Mouse (Mus musculus) forebrain, embryonic 12.5 days (tissue): ENCODE measurements around the gene Ppp4r4. TPM values are rescaled to one million over a fixed set of nuclear protein-coding genes. Genes with fewer than 3 reads are reported as not detected.

ENCODE experiments used
- ATAC-seq: fragments of 200-750 bp; cut with Nextera tagmentation; 2 replicates; pipeline ENCODE4 v1.8.0; 2017; ENCODE audit warnings: moderate TSS enrichment; ENCODE audit not compliant: low FRiP score
- H3K27ac ChIP-seq: fragments of 300-500 bp; sonication (generic); 2 replicates; pipeline ENCODE4 v1.5.1; 2016; ENCODE audit warnings: mild to moderate bottlenecking
- H3K27me3 ChIP-seq: fragments of 300-500 bp; sonication (generic); 2 replicates; pipeline ENCODE4 v1.6.1; 2016; ENCODE audit warnings: mild to moderate bottlenecking
- H3K36me3 ChIP-seq: fragments of 300-500 bp; sonication (generic); replicated peaks from 2 replicates; pipeline ENCODE4 v1.6.1; 2016; ENCODE audit warnings: mild to moderate bottlenecking
- H3K4me1 ChIP-seq: fragments of 300-500 bp; sonication (generic); 2 replicates; pipeline ENCODE4 v1.6.1; 2016
- H3K4me2 ChIP-seq: fragments of 300-500 bp; sonication (generic); 2 replicates; pipeline ENCODE4 v1.6.1; 2016; ENCODE audit warnings: mild to moderate bottlenecking, moderate library complexity
- H3K4me3 ChIP-seq: fragments of 300-500 bp; sonication (generic); replicated peaks from 2 replicates; pipeline ENCODE4 v1.5.1; 2016; ENCODE audit warnings: mild to moderate bottlenecking
- H3K9ac ChIP-seq: fragments of 300-500 bp; sonication (generic); 2 replicates; pipeline ENCODE4 v1.6.1; 2016; ENCODE audit warnings: mild to moderate bottlenecking
- H3K9me3 ChIP-seq: fragments of 300-500 bp; sonication (generic); 2 replicates; pipeline ENCODE4 v1.6.1; 2016
- WGBS: fragments of 180-500 bp; shearing (Covaris S2); methylation state at CpG from one replicate; pipeline ENCODE4 v1.1.7; 2016; 5-methylcytosine and 5-hydroxymethylcytosine counted together
- polyA plus RNA-seq: library from polyadenylated mRNA; unstranded; fragments of >200 nt; fragmentation: Nextera tagmentation; extraction: Ambion mirVana; gene quantifications from 2 replicates; pipeline ENCODE4 v1.2.1, GENCODE M21; 2016

Gene Ppp4r4
- polyA plus RNA-seq, 1 experiment from 2014 or later: 3.5 TPM

- no peaks in the 10 kb centered on the region for H3K36me3 ChIP-seq
- H3K4me2 ChIP-seq: no peak overlapping the region
- ATAC-seq: no peak
- no peaks in the 10 kb centered on the region for H3K27me3 ChIP-seq
- no peak overlapping the region for H3K9ac ChIP-seq
- WGBS: 87% methylated on average over 3 of the region's 3 CpGs
- peaks cover 3% of the 10 kb centered on the region; the same call in 1 of the 2 replicates for H3K4me1 ChIP-seq
- H3K4me3 ChIP-seq: no peak overlapping the region
- no peak overlapping the region for H3K27ac ChIP-seq
- no peaks in the 10 kb centered on the region for H3K9me3 ChIP-seq
These were observed 27.7 kb upstream of the Ppp4r4 start for GRCm38 (mm10) chr12:103504402-103504801.

DNA sequence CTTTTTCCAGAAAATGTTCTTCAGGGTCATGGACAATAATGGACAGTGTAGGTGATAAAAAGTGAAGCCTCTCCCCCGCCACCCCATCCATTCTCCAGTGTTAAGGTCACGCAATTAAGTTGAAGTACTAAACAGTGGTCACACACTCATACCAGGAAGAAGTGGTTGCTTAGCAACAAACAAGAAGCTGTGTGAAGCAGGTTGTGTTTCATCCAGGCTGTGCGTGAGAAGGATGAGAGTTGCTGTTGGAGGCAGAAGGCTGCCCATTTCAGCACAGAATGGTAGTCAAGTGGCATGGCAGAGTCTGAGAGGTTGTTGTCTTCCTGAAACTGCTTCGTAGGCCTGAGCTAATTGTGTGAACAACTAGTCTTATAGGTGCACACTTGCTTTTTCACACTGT, 23.7 kb upstream of the Ppp4r4 start:
- 62% methylated on average over 4 of the region's 4 CpGs for WGBS
- H3K27ac ChIP-seq: no peak overlapping the region

DNA sequence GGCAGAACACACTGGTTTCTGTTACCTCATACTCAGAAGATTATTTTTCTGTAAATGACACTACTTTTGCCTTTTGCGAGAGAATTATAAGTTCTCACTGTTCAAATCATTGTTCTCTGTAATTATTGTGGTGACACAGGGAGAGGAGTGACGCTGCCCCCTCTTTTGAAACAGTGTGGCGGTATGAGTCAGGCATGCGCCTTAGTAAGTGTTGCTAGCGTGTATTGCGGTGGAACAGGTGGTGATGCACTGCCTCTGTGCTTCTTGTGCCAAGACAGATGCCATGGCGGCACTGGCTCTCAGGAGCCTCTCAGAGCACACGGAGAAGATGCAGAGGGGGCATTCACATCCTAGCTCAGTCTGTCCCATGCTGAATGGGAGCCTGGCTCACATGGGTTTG, 22.2 kb upstream of the Ppp4r4 start:
- Histone ChIP-seq H3K36me3 (no peaks in the 10 kb centered on the region), H3K4me1 (peaks cover 19% of the 10 kb centered on the region), H3K27ac (no peak overlapping the region), H3K9ac (no peak overlapping the region), H3K4me3 (no peak overlapping the region), H3K9me3 (no peaks in the 10 kb centered on the region), H3K4me2 (no peak overlapping the region), H3K27me3 (peaks cover 11% of the 10 kb centered on the region; the same call in 1 of the 2 replicates)
- 92% methylated on average over 8 of the region's 8 CpGs for WGBS
- ATAC-seq: no peak

More for the DNA sequence above, 23.7 kb upstream of the Ppp4r4 start:
- no peaks in the 10 kb centered on the region for H3K9me3 ChIP-seq
- peaks cover 5% of the 10 kb centered on the region; the same call in 1 of the 2 replicates for H3K27me3 ChIP-seq
- H3K36me3 ChIP-seq: no peaks in the 10 kb centered on the region
- no peak overlapping the region for H3K9ac ChIP-seq
- ATAC-seq: no peak
- no peak overlapping the region for H3K4me2 ChIP-seq
- peaks cover 7% of the 10 kb centered on the region for H3K4me1 ChIP-seq
- H3K4me3 ChIP-seq: no peak overlapping the region

DNA sequence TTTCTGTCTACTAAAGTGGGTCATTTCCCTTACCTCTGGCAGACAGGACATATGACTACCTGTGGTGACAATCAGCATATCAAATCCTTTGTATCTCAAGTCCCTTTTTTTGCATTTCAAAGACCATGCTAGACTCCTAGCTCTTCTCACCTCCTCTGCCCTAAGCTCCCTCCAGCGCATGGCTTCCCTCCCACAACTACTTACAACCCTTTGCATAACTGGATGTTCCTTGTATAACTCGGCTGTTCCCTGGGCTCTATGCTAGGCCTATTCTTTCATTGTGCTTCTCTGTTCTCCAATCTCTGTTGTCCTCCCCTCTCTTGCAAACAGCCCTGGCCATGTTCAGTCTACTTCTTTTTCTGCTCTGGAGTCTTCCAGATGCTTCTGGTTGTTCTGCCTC, 20.5 kb upstream of the Ppp4r4 start:
- no peak for ATAC-seq
- Histone ChIP-seq H3K27ac (no peak overlapping the region), H3K4me2 (no peak overlapping the region), H3K9ac (no peak overlapping the region), H3K4me3 (no peak overlapping the region), H3K4me1 (peaks cover 19% of the 10 kb centered on the region), H3K36me3 (no peaks in the 10 kb centered on the region), H3K9me3 (no peaks in the 10 kb centered on the region), H3K27me3 (peaks cover 11% of the 10 kb centered on the region; the same call in 1 of the 2 replicates)
- 57% methylated on average over 2 of the region's 2 CpGs for WGBS

DNA sequence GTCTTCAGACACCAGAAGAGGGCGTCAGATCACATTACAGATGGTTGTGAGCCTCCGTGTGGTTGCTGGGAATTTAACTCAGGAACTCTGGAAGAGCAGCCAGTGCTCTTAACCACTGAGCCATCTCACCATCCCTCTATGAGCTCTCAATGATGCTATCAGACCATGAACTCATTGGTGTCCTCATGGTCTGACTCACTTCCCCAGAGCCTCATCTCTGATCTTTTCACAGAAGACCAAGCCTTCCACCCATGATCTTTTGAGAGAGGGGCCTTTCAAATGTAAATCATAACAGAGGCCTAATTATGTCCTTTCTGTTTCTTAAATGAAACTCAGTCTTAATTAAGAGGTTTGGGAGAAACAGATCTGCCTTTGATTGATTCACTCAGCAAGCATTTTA, 19.0 kb upstream of the Ppp4r4 start:
- no peak overlapping the region for H3K4me2 ChIP-seq
- H3K27ac ChIP-seq: no peak overlapping the region
- H3K4me3 ChIP-seq: no peak overlapping the region
- H3K36me3 ChIP-seq: no peaks in the 10 kb centered on the region
- peak; percentile 53; the same call in 1 of the 2 replicates for ATAC-seq
- no peaks in the 10 kb centered on the region for H3K9me3 ChIP-seq
- peaks cover 19% of the 10 kb centered on the region for H3K4me1 ChIP-seq
- WGBS: 66% methylated on average over 2 of the region's 2 CpGs
- H3K27me3 ChIP-seq: peaks cover 11% of the 10 kb centered on the region; the same call in 1 of the 2 replicates
- no peak overlapping the region for H3K9ac ChIP-seq

DNA sequence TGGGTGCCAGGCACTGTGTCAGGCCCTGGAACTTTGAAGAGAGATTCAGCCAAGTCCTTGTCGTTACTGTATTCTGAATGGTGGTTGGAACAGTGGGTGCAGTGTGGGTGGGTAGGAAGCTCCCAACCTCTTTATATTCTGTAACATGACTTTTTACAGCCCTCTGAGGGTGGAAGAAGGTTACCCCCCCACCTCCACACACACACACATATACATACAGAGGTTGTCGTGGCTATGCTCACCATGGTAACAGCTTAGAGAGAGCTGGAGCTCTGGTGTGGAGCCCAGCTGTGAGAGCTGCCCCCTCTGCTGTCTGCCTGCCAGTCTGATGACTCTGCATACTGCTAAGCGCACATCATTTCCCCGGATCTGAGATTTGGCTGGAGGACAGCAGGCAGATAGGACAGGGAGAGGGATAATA, 18.6 kb upstream of the Ppp4r4 start:
- peaks cover 11% of the 10 kb centered on the region; the same call in 1 of the 2 replicates for H3K27me3 ChIP-seq
- 0 out of 2 replicates have a peak overlapping the region, but pooled peaks have one; percentile 46 for H3K27ac ChIP-seq
- peak; percentile 85 for ATAC-seq
- no peaks in the 10 kb centered on the region for H3K36me3 ChIP-seq
- H3K4me3 ChIP-seq: no peak overlapping the region
- no peak overlapping the region for H3K9ac ChIP-seq
- no peaks in the 10 kb centered on the region for H3K9me3 ChIP-seq
- H3K4me1 ChIP-seq: peaks cover 17% of the 10 kb centered on the region
- 16% methylated on average over 4 of the region's 4 CpGs for WGBS
- no peak overlapping the region for H3K4me2 ChIP-seq

DNA sequence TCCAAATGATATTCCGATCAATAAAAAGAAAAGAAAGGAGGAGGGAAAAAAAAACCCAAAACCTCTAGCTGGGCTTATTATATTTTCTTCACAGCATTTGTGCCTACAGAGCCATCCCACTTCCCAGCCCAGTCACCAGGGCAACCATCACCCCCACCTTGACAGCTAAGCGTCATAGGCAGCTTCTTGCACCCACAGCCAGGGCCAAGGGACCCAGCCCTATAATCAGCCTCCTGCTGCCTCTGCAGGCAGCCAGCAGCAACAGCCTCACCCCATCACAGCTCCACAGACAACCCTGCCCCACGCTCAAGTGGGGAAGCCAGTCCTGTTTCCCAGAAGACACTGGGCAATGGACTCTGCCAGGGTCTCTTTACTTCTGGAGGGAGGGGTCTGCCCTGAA, 17.7 kb upstream of the Ppp4r4 start:
- H3K4me3 ChIP-seq: no peak overlapping the region
- H3K4me1 ChIP-seq: peaks cover 16% of the 10 kb centered on the region
- no peak overlapping the region for H3K9ac ChIP-seq
- 68% methylated on average over 3 of the region's 3 CpGs for WGBS
- H3K27me3 ChIP-seq: peaks cover 11% of the 10 kb centered on the region; the same call in 1 of the 2 replicates
- no peak overlapping the region for H3K4me2 ChIP-seq
- H3K36me3 ChIP-seq: no peaks in the 10 kb centered on the region
- no peaks in the 10 kb centered on the region for H3K9me3 ChIP-seq
- no peak for ATAC-seq
- H3K27ac ChIP-seq: no peak overlapping the region

- no peak overlapping the region for H3K4me3 ChIP-seq
- H3K27me3 ChIP-seq: peaks cover 11% of the 10 kb centered on the region; the same call in 1 of the 2 replicates
- no peaks in the 10 kb centered on the region for H3K9me3 ChIP-seq
- no peak overlapping the region for H3K27ac ChIP-seq
- H3K9ac ChIP-seq: no peak overlapping the region
- no peak overlapping the region for H3K4me2 ChIP-seq
- 90% methylated on average over 4 of the region's 4 CpGs for WGBS
- H3K4me1 ChIP-seq: peaks cover 16% of the 10 kb centered on the region
- H3K36me3 ChIP-seq: no peaks in the 10 kb centered on the region
- ATAC-seq: no peak
These were observed 16.4 kb upstream of the Ppp4r4 start for GRCm38 (mm10) chr12:103515638-103516037.

DNA sequence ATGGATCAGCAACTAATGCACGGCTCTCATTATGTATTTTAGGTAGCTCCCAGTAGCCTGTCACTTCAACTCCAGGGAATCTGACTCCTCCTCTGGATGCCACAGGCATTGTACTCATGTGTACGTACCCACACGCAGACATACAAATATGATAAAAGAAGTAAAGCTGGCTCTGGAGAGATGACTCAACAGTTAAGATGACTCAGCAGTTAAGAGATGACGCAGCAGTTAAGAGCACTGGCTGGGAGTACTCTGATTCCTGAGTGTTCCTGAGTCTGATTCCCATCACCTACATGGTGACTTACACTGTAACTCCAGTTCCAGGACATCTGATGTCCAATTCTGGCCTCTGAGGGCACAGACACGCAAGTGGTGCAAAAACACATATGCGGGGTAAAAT, 13.4 kb upstream of the Ppp4r4 start:
- Histone ChIP-seq H3K27me3 (peaks cover 6% of the 10 kb centered on the region; the same call in 1 of the 2 replicates), H3K4me1 (peaks cover 9% of the 10 kb centered on the region), H3K27ac (no peak overlapping the region), H3K4me2 (no peak overlapping the region), H3K36me3 (no peaks in the 10 kb centered on the region), H3K9me3 (0 out of 2 replicates have a peak, but pooled peaks cover 3% of the 10 kb centered on the region), H3K4me3 (no peak overlapping the region), H3K9ac (no peak overlapping the region)
- 93% methylated on average over 6 of the region's 6 CpGs for WGBS
- no peak for ATAC-seq

- Histone ChIP-seq H3K9me3 (no peaks in the 10 kb centered on the region), H3K36me3 (no peaks in the 10 kb centered on the region), H3K27ac (no peak overlapping the region), H3K4me3 (no peak overlapping the region), H3K4me1 (peaks cover 8% of the 10 kb centered on the region), H3K9ac (no peak overlapping the region), H3K27me3 (peaks cover 10% of the 10 kb centered on the region), H3K4me2 (no peak overlapping the region)
- ATAC-seq: no peak
- 85% methylated on average over 2 of the region's 2 CpGs for WGBS
These were observed 1.5 kb upstream of the Ppp4r4 start for GRCm38 (mm10) chr12:103530596-103530995.

DNA sequence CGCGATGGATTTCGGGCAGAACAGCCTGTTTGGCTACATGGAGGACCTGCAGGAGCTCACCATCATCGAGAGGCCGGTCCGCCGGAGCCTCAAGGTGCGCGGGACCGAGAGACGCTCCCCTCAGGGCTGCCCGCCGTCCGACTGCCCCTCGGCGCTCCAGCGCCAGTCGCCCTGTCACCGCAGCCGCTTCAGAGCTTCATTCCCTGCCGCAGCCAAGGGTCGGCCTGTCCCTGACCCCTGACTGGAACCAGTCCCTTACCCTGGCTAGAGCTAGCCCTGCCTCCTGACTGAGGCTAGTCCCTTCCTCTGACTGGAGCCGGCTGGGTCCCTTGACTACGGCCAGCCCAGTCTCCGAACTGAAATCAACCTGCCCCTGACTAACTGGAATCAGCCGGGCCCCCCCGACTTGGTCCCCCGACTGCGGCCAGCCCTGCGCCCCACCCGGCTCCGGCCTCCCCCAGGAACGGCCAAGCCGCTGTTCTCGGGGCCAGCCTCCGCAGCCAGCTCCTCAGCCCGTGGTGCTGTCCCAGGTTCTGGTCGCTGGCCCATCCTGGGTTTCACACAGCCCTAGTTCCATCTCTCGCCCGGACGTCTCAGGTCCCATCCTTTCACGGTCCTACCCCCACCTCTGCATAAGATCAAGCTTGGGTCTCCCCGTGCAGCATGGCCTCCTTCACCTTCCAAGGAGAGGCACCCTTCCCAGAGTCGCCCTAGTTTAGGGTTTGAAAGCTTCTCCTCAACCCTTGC, 739 bp downstream of the Ppp4r4 start:
- Histone ChIP-seq H3K36me3 (no peaks in the 10 kb centered on the region), H3K9me3 (no peaks in the 10 kb centered on the region), H3K4me2 (peak overlapping the region; percentile 92), H3K27ac (peak overlapping the region; percentile 56; the same call in 1 of the 2 replicates), H3K4me3 (peak overlapping the region; percentile 65), H3K27me3 (peaks cover 10% of the 10 kb centered on the region), H3K9ac (peak overlapping the region; percentile 72), H3K4me1 (peaks cover 8% of the 10 kb centered on the region)
- peak; percentile 72 for ATAC-seq
- 1% methylated on average over 44 of the region's 44 CpGs for WGBS

GRCm38 (mm10) chr12:103540429-103540828, 8.3 kb downstream of the Ppp4r4 start:
- Histone ChIP-seq H3K4me3 (no peak overlapping the region), H3K4me2 (no peak overlapping the region), H3K9ac (no peak overlapping the region), H3K9me3 (no peaks in the 10 kb centered on the region), H3K27me3 (no peaks in the 10 kb centered on the region), H3K4me1 (no peaks in the 10 kb centered on the region), H3K27ac (no peak overlapping the region), H3K36me3 (no peaks in the 10 kb centered on the region)
- 78% methylated on average over 4 of the region's 4 CpGs for WGBS
- ATAC-seq: no peak

GRCm38 (mm10) chr12:103543351-103543750, 11.3 kb downstream of the Ppp4r4 start:
- no peak for ATAC-seq
- Histone ChIP-seq H3K9me3 (no peaks in the 10 kb centered on the region), H3K36me3 (no peaks in the 10 kb centered on the region), H3K4me2 (no peak overlapping the region), H3K4me3 (no peak overlapping the region), H3K4me1 (no peaks in the 10 kb centered on the region), H3K27me3 (no peaks in the 10 kb centered on the region), H3K27ac (no peak overlapping the region), H3K9ac (no peak overlapping the region)
- WGBS: 91% methylated on average over 2 of the region's 2 CpGs
